In genomic region chr15:98214130-98214529, GRCm38 (mm10) we compare ENCODE assay signal across 26 mouse cellular contexts. TPM values are rescaled to one million over a fixed set of nuclear protein-coding genes. Genes with fewer than 3 reads are reported as not detected.
DNase-seq lines count a peak whose midpoint lies in the region; ATAC-seq and TF ChIP-seq lines count a peak whose summit lies in the region.
"Had no signal": no experiment of that assay in that cellular context is flagged by ENCODE, and none has a peak within 500 bp of the region (broad histone marks: within the 10 kb centered on the region; RNA-seq: fewer than 3 reads in every experiment).

No protein-coding gene starts in this region.

- H3K9me3 ChIP-seq in MEL (replicated peaks; ENCODE audit: insufficient read depth, low read length), result no peaks in the 10 kb centered on the region
- no peaks in the 10 kb centered on the region for H3K9me3 ChIP-seq in lung, embryonic 15.5 days
- no peaks in the 10 kb centered on the region for H3K9me3 ChIP-seq in forebrain, embryonic 11.5 days (ENCODE audit: control insufficient read depth, low read length)
- H3K9me3 ChIP-seq: embryonic facial prominence, embryonic 10.5 days; G1E; heart, embryonic 15.5 days; hindbrain, embryonic 13.5 days had no signal

- H3K79me2 ChIP-seq in MEL (ENCODE audit: control insufficient read depth, insufficient read depth, low read length, poor library complexity), result no peaks in the 10 kb centered on the region

- no peak overlapping the region for H3K4me2 ChIP-seq in lung, embryonic 15.5 days
- no peak overlapping the region for H3K4me2 ChIP-seq in forebrain, embryonic 11.5 days (ENCODE audit: low read depth, low read length, severe bottlenecking)
- H3K4me2 ChIP-seq: heart, embryonic 11.5 days; heart, embryonic 15.5 days; hindbrain, embryonic 13.5 days had no signal

- TF ChIP-seq EP300 in MEL (IDR thresholded peaks at IDR 0.05; ENCODE audit: low read depth in 1 of 2, low read length in 2 of 2), result no peak

- ATAC-seq in lung, embryonic 15.5 days (ENCODE audit: borderline replicate concordance, extremely low read depth, low FRiP score, low TSS enrichment), result 0 out of 2 replicates have a peak, but pooled peaks have one; percentile 23
- ATAC-seq in forebrain, embryonic 11.5 days (replicated peaks; ENCODE audit: low FRiP score), result no peak
- ATAC-seq: forebrain, embryonic 14.5 days had no signal

- TF ChIP-seq CTCF in MEL (IDR thresholded peaks at IDR 0.05 in 2 of 3, conservative IDR thresholded peaks at IDR 0.05 in 1 of 3; ENCODE audit: control insufficient read depth in 1 of 3, insufficient read depth in 1 of 3, low read depth in 2 of 3, low read length in 3 of 3, poor library complexity in 1 of 3, severe bottlenecking in 1 of 3), result no peak

- H3K4me1 ChIP-seq in MEL (ENCODE audit: control insufficient read depth in 1 of 2, insufficient read depth in 2 of 2, low read length in 2 of 2), result peaks cover 0 to 11% of the 10 kb centered on the region in 2 experiments; a peak in 2 of 4 replicates
- H3K4me1 ChIP-seq in lung, embryonic 15.5 days, result no peaks in the 10 kb centered on the region
- H3K4me1 ChIP-seq in forebrain, embryonic 11.5 days (replicated peaks; ENCODE audit: control insufficient read depth, insufficient read depth, low read length), result no peaks in the 10 kb centered on the region
- H3K4me1 ChIP-seq: embryonic facial prominence, embryonic 10.5 days; heart, embryonic 15.5 days; hindbrain, embryonic 13.5 days had no signal

- no peak overlapping the region for H3K27ac ChIP-seq in MEL (ENCODE audit: control insufficient read depth, low read depth, low read length)
- H3K27ac ChIP-seq in lung, embryonic 15.5 days, result peak overlapping the region; percentile 60
- no peak overlapping the region for H3K27ac ChIP-seq in forebrain, embryonic 11.5 days (ENCODE audit: low read depth, low read length)
- H3K27ac ChIP-seq: embryonic facial prominence, embryonic 10.5 days; heart, adult 2 months; heart, embryonic 15.5 days; hindbrain, embryonic 13.5 days had no signal

- 47% methylated on average over 5 of the region's 5 CpGs for WGBS in lung, embryonic 15.5 days
- 76% methylated on average over 5 of the region's 5 CpGs for WGBS in forebrain, embryonic 11.5 days

- intact Hi-C loops in left cerebral cortex, postnatal 25 days (cut with DNase I), result no loop called here

- DNase-seq in 416B (ENCODE audit: low read depth) (peak; percentile 30), MEL (ENCODE audit: low read depth, low spot score) (peak; percentile 16)
- DNase-seq in lung, postnatal 14 days, result peak; percentile 7
- DNase-seq in embryo, embryonic 10.5 days (ENCODE audit: low spot score), result no peak
- no peak for DNase-seq in forebrain, embryonic 11.5 days (ENCODE audit: low spot score)
- DNase-seq in left cerebral cortex, adult 9 months (ENCODE audit: low spot score in 2 of 2), result no peak
- no peak for DNase-seq in left cerebral cortex, postnatal 25 days (ENCODE audit: low spot score in 2 of 2)
- DNase-seq: adrenal gland, postnatal 25 days; cerebellum, adult 18-20 months; cerebellum, adult 9-11 months; cerebellum, postnatal 36 days; gastrocnemius, postnatal 10 days; heart, adult 2 months; heart, postnatal 14 days had no signal

- no peaks in the 10 kb centered on the region; a peak in 1 of 4 replicates for H3K36me3 ChIP-seq in MEL (ENCODE audit: control insufficient read depth in 1 of 2, insufficient read depth in 2 of 2, low read length in 2 of 2)
- H3K36me3 ChIP-seq in lung, embryonic 15.5 days, result no peaks in the 10 kb centered on the region
- no peaks in the 10 kb centered on the region for H3K36me3 ChIP-seq in forebrain, embryonic 11.5 days (ENCODE audit: control insufficient read depth, insufficient read depth, low read length)
- H3K36me3 ChIP-seq: embryonic facial prominence, embryonic 10.5 days; G1E; heart, embryonic 15.5 days; hindbrain, embryonic 13.5 days had no signal

- TF ChIP-seq RAD21 in MEL (IDR thresholded peaks at IDR 0.05; ENCODE audit: low read depth, low read length), result no peak

- peaks cover 7 to 10% of the 10 kb centered on the region in 2 experiments for H3K27me3 ChIP-seq in MEL (ENCODE audit: control insufficient read depth in 1 of 2, insufficient read depth in 2 of 2, low read length in 2 of 2)
- H3K27me3 ChIP-seq in lung, embryonic 15.5 days, result no peaks in the 10 kb centered on the region
- no peaks in the 10 kb centered on the region for H3K27me3 ChIP-seq in forebrain, embryonic 11.5 days (ENCODE audit: control insufficient read depth, insufficient read depth, low read length)
- H3K27me3 ChIP-seq: heart, embryonic 15.5 days; hindbrain, embryonic 13.5 days had no signal

- no peak overlapping the region for H3K4me3 ChIP-seq in MEL (ENCODE audit: control insufficient read depth in 1 of 2, insufficient read depth in 1 of 2, low read depth in 2 of 2, low read length in 2 of 2)
- no peak overlapping the region for H3K4me3 ChIP-seq in lung, embryonic 15.5 days
- no peak overlapping the region for H3K4me3 ChIP-seq in forebrain, embryonic 11.5 days (ENCODE audit: low read depth, low read length)
- H3K4me3 ChIP-seq: embryonic facial prominence, embryonic 10.5 days; heart, adult 2 months; heart, embryonic 15.5 days; hindbrain, embryonic 13.5 days had no signal

- TF ChIP-seq POLR2A in MEL (IDR thresholded peaks at IDR 0.05; ENCODE audit: control insufficient read depth in 1 of 2, insufficient read depth in 1 of 2, low read depth in 1 of 2, low read length in 2 of 2, poor library complexity in 1 of 2), result no peak

- no peak overlapping the region for H3K9ac ChIP-seq in MEL (ENCODE audit: control insufficient read depth, low read depth, low read length, poor library complexity, severe bottlenecking)
- H3K9ac ChIP-seq in lung, embryonic 15.5 days, result no peak overlapping the region
- no peak overlapping the region for H3K9ac ChIP-seq in forebrain, embryonic 11.5 days (ENCODE audit: low read length)
- H3K9ac ChIP-seq: heart, embryonic 15.5 days; hindbrain, embryonic 13.5 days had no signal

TF ChIP-seq in MEL, 35 proteins besides CTCF, POLR2A, EP300 and RAD21 (continues in another document):
- TF ChIP-seq KAT2A (conservative IDR thresholded peaks at IDR 0.05; ENCODE audit: low read depth, low read length) (no peak), MAX (IDR thresholded peaks at IDR 0.05; ENCODE audit: low read length) (no peak), MAZ (IDR thresholded peaks at IDR 0.05; ENCODE audit: low read depth, low read length) (no peak), TBP (IDR thresholded peaks at IDR 0.05; ENCODE audit: low read depth, low read length) (no peak), E2F4 (IDR thresholded peaks at IDR 0.05; ENCODE audit: borderline replicate concordance, low read depth, low read length) (no peak), SMC3 (IDR thresholded peaks at IDR 0.05; ENCODE audit: low read depth, low read length) (no peak), SIN3A (IDR thresholded peaks at IDR 0.05; ENCODE audit: low read length) (no peak), MXI1 (IDR thresholded peaks at IDR 0.05; ENCODE audit: low read depth, low read length) (no peak), GATA1 (IDR thresholded peaks at IDR 0.05; ENCODE audit: low read depth, low read length) (no peak), MYB (IDR thresholded peaks at IDR 0.05; ENCODE audit: low read depth, low read length) (no peak), TAL1 (IDR thresholded peaks at IDR 0.05; ENCODE audit: low read length) (no peak), POLR2AphosphoS2 (IDR thresholded peaks at IDR 0.05; ENCODE audit: low read length) (no peak), ZNF384 (IDR thresholded peaks at IDR 0.05; ENCODE audit: low read depth, low read length) (no peak), HCFC1 (IDR thresholded peaks at IDR 0.05; ENCODE audit: low read depth, low read length) (no peak), GABPA (IDR thresholded peaks at IDR 0.05; ENCODE audit: low read depth, low read length) (no peak), ELF1 (IDR thresholded peaks at IDR 0.05; ENCODE audit: low read depth, low read length) (no peak), JUND (IDR thresholded peaks at IDR 0.05; ENCODE audit: low read depth, low read length) (no peak)

RNA-seq across cellular contexts. Expression of gene Gm44579, which starts 6.6 kb away (rescaled TPM):
- total RNA-seq in MEL (2012; rRNA removed), result not detected in 2 replicates
- not detected for polyA plus RNA-seq in MEL (2012; ENCODE audit: insufficient read depth in 1 of 2, insufficient read length in 2 of 2, low read depth in 1 of 2, low replicate concordance in 2 of 2, missing spikeins in 1 of 2)
- not detected in 2 replicates for polyA plus RNA-seq in lung, embryonic 15.5 days (2015; fragmentation: Nextera tagmentation; extraction: Ambion mirVana)
- not detected in 2 replicates for polyA plus RNA-seq in forebrain, embryonic 11.5 days (2014; fragmentation: Nextera tagmentation; extraction: Ambion mirVana)
- not detected for total RNA-seq in left cerebral cortex, postnatal 25 days (2021)
- total RNA-seq: adrenal gland, adult 2 months; adrenal gland, postnatal 25 days; CH12.LX; gastrocnemius, postnatal 10 days; heart, adult 2 months; heart, postnatal 14 days; hematopoietic stem cell, adult 5-6 weeks had no signal
- polyA plus RNA-seq: adrenal gland, adult 2 months; embryonic facial prominence, embryonic 10.5 days; embryonic facial prominence, embryonic 14.5 days; forebrain, embryonic 14.5 days; G1E; gonadal fat pad, adult 2 months; heart, adult 2 months; heart, embryonic 11.5 days; heart, embryonic 15.5 days; hindbrain, embryonic 13.5 days had no signal

RNA-seq across cellular contexts. Expression of gene Olfr287, which starts 6.7 kb away (rescaled TPM):
- not detected in 2 replicates for total RNA-seq in MEL (2012; rRNA removed)
- polyA plus RNA-seq in MEL (2012; ENCODE audit: insufficient read depth in 1 of 2, insufficient read length in 2 of 2, low read depth in 1 of 2, low replicate concordance in 2 of 2, missing spikeins in 1 of 2), result not detected
- polyA plus RNA-seq in lung, embryonic 15.5 days (2015; fragmentation: Nextera tagmentation; extraction: Ambion mirVana), result not detected in 2 replicates
- polyA plus RNA-seq in forebrain, embryonic 11.5 days (2014; fragmentation: Nextera tagmentation; extraction: Ambion mirVana), result not detected in 2 replicates
- 1 to 10 TPM; 4.0 to 4.2 TPM for total RNA-seq in left cerebral cortex, postnatal 25 days (2021)
- total RNA-seq: adrenal gland, adult 2 months; adrenal gland, postnatal 25 days; CH12.LX; G1E; gastrocnemius, postnatal 10 days; heart, adult 2 months; heart, postnatal 14 days; hematopoietic stem cell, adult 5-6 weeks had no signal
- polyA plus RNA-seq: adrenal gland, adult 2 months; embryonic facial prominence, embryonic 10.5 days; embryonic facial prominence, embryonic 14.5 days; forebrain, embryonic 14.5 days; G1E; gonadal fat pad, adult 2 months; heart, adult 2 months; heart, embryonic 11.5 days; heart, embryonic 15.5 days; hindbrain, embryonic 13.5 days had no signal

RNA-seq across cellular contexts. Expression of gene Olfr288, which starts 18.8 kb away (rescaled TPM):
- total RNA-seq in MEL (2012; rRNA removed), result not detected in 2 replicates
- not detected for polyA plus RNA-seq in MEL (2012; ENCODE audit: insufficient read depth in 1 of 2, insufficient read length in 2 of 2, low read depth in 1 of 2, low replicate concordance in 2 of 2, missing spikeins in 1 of 2)
- not detected in 2 replicates for polyA plus RNA-seq in lung, embryonic 15.5 days (2015; fragmentation: Nextera tagmentation; extraction: Ambion mirVana)
- not detected in 2 replicates for polyA plus RNA-seq in forebrain, embryonic 11.5 days (2014; fragmentation: Nextera tagmentation; extraction: Ambion mirVana)
- not detected for total RNA-seq in left cerebral cortex, postnatal 25 days (2021)
- total RNA-seq: adrenal gland, adult 2 months; adrenal gland, postnatal 25 days; CH12.LX; G1E; gastrocnemius, postnatal 10 days; heart, adult 2 months; heart, postnatal 14 days; hematopoietic stem cell, adult 5-6 weeks had no signal
- polyA plus RNA-seq: adrenal gland, adult 2 months; embryonic facial prominence, embryonic 10.5 days; embryonic facial prominence, embryonic 14.5 days; forebrain, embryonic 14.5 days; G1E; gonadal fat pad, adult 2 months; heart, adult 2 months; heart, embryonic 11.5 days; heart, embryonic 15.5 days; hindbrain, embryonic 13.5 days had no signal

RNA-seq across cellular contexts. Expression of gene Olfr286, which starts 20.1 kb away (rescaled TPM):
- not detected in 2 replicates for total RNA-seq in MEL (2012; rRNA removed)
- under 1 TPM in 1 of 2 experiments, not detected in 1; 0.04 TPM for polyA plus RNA-seq in MEL (2012; ENCODE audit: insufficient read depth in 1 of 2, insufficient read length in 2 of 2, low read depth in 1 of 2, low replicate concordance in 2 of 2, missing spikeins in 1 of 2)
- not detected in 2 replicates for polyA plus RNA-seq in lung, embryonic 15.5 days (2015; fragmentation: Nextera tagmentation; extraction: Ambion mirVana)
- polyA plus RNA-seq in forebrain, embryonic 11.5 days (2014; fragmentation: Nextera tagmentation; extraction: Ambion mirVana), result not detected in 2 replicates
- not detected for total RNA-seq in left cerebral cortex, postnatal 25 days (2021)
- total RNA-seq: adrenal gland, adult 2 months; adrenal gland, postnatal 25 days; CH12.LX; gastrocnemius, postnatal 10 days; heart, adult 2 months; heart, postnatal 14 days; hematopoietic stem cell, adult 5-6 weeks had no signal
- polyA plus RNA-seq: adrenal gland, adult 2 months; embryonic facial prominence, embryonic 10.5 days; embryonic facial prominence, embryonic 14.5 days; forebrain, embryonic 14.5 days; G1E; gonadal fat pad, adult 2 months; heart, adult 2 months; heart, embryonic 11.5 days; heart, embryonic 15.5 days; hindbrain, embryonic 13.5 days had no signal

RNA-seq across cellular contexts. Expression of gene H1fnt, which starts 43.0 kb away (rescaled TPM):
- not detected in 2 replicates for total RNA-seq in MEL (2012; rRNA removed)
- not detected for polyA plus RNA-seq in MEL (2012; ENCODE audit: insufficient read depth in 1 of 2, insufficient read length in 2 of 2, low read depth in 1 of 2, low replicate concordance in 2 of 2, missing spikeins in 1 of 2)
- polyA plus RNA-seq in lung, embryonic 15.5 days (2015; fragmentation: Nextera tagmentation; extraction: Ambion mirVana), result not detected in 2 replicates
- not detected in 2 replicates for polyA plus RNA-seq in forebrain, embryonic 11.5 days (2014; fragmentation: Nextera tagmentation; extraction: Ambion mirVana)
- total RNA-seq in left cerebral cortex, postnatal 25 days (2021), result not detected
- total RNA-seq: adrenal gland, adult 2 months; adrenal gland, postnatal 25 days; CH12.LX; G1E; gastrocnemius, postnatal 10 days; heart, adult 2 months; heart, postnatal 14 days; hematopoietic stem cell, adult 5-6 weeks had no signal
- polyA plus RNA-seq: adrenal gland, adult 2 months; embryonic facial prominence, embryonic 10.5 days; embryonic facial prominence, embryonic 14.5 days; forebrain, embryonic 14.5 days; G1E; heart, embryonic 11.5 days; heart, embryonic 15.5 days; hindbrain, embryonic 13.5 days had no signal

Comparison
In these comparisons a context has a peak if more than half of its experiments do, and no peak if none do; other contexts are left out.
1. DNase-seq: peak in 416B (single experiment), MEL (single experiment) and lung, postnatal 14 days (single experiment); none in embryo, embryonic 10.5 days (single experiment), forebrain, embryonic 11.5 days (single experiment), left cerebral cortex, adult 9 months (0 of 2) and left cerebral cortex, postnatal 25 days (0 of 2).